Mouse (Mus musculus): Measurements from ENCODE around the gene Dhx40. TPM values are rescaled to one million over a fixed set of nuclear protein-coding genes. Genes with fewer than 3 reads are reported as not detected.
"Not testable (repeated sequence)": the region's sequence is repeated elsewhere in the genome, so short reads cannot be mapped to it uniquely, and the experiment has no call there.

Gene Dhx40
- total RNA-seq, 2 experiments from 2014 or later: 17.8 to 18.0 TPM

DNA sequence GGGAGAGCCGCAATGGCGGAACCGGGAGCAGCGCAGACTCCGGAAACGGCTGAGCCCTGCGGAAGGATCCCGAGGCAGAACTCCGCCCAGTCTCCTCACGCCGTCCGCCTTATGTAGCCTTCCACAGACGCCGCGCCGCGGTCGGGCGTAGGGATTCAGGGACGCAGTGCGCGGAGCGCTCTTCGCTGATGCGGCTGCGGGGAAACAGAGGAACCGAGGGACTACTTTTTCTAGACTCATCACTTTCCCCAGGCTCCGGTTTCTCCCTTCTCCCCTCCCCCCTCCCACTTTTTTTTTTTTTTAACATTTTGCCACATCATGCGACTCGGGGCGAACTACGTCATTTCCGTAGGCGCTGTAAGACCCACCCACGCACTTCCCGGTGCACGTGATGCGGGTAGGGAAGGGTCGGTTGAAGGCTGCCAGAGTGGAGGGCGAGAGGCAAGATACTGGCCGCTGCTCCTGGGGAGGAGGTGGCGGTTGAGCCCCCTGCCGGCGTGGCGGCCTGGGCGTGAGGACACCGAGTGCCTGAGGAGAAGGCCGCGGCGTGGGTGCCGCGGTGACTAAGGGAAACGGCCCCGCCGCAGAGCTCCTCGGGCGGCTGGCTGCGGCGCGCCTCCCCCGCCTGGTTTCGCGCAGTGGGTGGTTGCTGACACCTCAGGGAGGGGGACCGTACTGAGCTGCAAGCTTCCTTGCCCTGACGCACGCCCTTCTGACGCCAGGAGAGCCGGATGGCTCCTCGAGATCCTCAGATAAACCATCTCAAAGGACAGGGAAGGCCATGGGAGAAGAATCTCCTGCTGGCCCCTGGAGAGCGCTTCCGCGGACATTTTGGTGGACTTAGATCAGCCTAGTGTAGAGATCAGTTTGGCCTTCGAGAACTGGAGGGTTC is 49.8 kb downstream of the Dhx40 start, which contains the start of gene Cltc:
Gene Cltc, minus strand, starts transcription at position 86 of the 892 bp plus-strand sequence.
- intact Hi-C loops (cut with DNase I): loop anchor here (2.0 kb wide), 1 partner anchor 25 kb away; no protein-coding TSS in a partner anchor
- DNase-seq (ENCODE audit: low spot score): peak; percentile 95

- intact Hi-C loops (cut with DNase I): loop anchor here (2.0 kb wide), 1 partner anchor 24 kb away; no protein-coding TSS in a partner anchor
- DNase-seq (ENCODE audit: low spot score): no peak
Observed at GRCm38 (mm10) chr11:86757142-86757479, 50.4 kb downstream of the Dhx40 start.

DNA sequence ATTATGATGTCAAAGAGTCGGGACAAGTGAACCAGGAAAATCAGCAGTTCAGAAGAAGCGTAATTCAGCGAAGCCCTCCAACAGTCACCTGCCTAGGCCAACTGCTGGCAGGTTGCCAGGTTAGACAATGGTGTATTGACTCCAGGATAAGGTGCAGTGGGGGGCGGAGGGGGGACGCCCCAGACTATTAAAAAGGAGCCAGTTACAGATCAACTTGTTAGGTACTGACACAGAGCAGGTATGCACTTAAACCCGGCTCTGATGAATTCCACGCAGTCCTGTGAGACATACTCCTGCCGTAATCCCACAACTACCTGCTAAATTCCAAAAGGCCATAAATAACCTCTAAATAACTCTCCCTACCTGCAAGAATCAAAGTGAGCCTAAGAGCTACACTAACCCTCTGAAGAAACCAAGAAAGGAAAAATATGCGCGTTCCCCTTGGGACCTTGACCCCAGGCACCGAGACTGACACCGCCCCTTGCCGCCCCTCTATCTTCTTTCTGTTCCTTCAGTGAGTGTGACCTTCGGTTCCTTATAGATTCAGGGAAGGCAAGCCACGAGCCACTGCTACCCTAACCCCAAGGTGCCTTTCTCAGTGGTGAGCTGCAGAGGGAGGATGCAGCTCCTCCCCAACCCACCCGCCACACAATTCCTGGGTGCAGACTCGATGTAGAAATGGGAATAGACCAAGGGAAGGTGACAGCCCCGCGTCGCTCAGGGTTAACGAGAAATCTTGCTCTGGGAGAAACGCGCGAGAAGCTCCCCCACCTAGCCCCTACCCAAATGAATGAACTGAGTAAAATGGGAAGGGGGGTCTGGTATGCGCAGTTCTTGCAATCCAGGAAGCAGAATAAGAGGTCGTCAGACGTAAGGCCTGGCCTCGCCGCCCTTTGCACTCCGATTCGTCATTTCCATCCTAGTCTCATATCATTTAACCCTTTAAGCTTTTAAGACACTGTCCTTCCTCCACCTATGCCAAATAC is 51.1 kb downstream of the Dhx40 start:
- peak; percentile 34 for DNase-seq (ENCODE audit: low spot score)
- intact Hi-C loops (cut with DNase I): loop anchor here (2.0 kb wide), 1 partner anchor 24 kb away; no protein-coding TSS in a partner anchor

DNA sequence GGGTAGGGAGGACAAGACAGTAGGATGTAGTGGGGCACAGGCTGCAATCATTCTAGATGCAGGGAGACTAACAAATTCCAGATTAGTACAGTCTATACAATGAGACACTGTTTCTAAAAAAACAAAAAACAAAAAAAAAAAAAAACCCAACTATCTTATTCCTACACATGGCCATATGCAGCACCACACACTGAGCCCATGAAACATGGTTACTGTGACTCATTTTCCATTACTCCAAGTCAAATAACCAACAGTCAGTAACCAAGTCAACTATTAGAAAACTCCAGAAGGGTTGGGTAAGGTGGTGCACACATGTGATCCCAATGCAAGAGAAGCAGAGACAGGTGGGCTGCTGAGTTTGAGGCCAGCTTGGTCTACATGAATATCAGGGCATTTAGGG is 55.1 kb downstream of the Dhx40 start:
- intact Hi-C loops (cut with DNase I): no loop called here
- DNase-seq (ENCODE audit: low spot score): no peak

DNA sequence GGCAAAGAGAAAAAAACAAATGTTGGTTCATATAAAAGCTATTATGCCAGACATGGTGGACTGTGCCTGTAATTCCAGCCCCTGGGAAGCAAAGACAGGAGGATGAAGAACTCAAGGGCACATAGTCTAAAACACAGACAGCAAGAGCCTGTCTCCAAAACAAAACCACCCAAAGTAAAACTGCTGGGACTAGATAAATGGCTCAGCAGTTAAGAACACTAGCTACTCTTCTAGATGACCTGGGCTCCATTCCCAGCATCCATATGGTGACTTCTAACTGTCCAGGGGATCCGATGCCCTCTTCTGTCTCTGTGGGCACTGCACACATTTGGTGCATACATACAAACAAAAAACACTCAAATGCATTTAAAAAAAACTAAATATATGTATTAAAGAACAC is 56.5 kb downstream of the Dhx40 start:
- no peak for DNase-seq (ENCODE audit: low spot score)
- intact Hi-C loops (cut with DNase I): no loop called here

DNA sequence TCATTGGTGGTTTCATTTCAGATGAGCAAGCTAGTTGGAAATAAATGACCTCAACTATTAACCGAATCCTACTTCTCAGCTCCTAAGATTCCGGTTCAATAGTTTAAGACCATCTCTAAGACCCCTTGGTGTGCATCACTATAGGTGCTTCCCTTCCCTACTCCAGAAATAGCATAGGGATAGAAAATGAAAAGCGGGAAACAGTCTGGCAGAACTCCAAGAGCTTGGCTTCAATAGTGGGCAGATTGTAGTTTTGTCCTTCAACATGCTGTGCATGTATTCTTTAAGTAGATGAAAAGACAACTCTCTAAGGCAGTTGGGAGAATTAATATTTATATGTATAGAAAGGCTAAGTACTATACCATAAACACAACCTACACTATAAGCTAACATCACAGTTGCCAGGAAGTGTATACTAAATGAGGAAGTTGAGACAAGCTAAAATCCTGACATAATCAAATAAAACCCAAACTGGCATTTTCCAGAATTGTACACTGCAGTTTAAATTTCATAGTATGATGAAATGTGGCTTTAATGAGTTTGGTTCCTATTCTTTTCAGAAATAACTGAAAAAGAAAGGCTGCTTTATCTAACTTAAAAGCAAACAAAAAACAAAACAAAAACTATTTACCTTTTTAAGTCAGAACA is 57.6 kb downstream of the Dhx40 start:
- intact Hi-C loops (cut with DNase I): no loop called here
- no peak for DNase-seq (ENCODE audit: low spot score)

DNA sequence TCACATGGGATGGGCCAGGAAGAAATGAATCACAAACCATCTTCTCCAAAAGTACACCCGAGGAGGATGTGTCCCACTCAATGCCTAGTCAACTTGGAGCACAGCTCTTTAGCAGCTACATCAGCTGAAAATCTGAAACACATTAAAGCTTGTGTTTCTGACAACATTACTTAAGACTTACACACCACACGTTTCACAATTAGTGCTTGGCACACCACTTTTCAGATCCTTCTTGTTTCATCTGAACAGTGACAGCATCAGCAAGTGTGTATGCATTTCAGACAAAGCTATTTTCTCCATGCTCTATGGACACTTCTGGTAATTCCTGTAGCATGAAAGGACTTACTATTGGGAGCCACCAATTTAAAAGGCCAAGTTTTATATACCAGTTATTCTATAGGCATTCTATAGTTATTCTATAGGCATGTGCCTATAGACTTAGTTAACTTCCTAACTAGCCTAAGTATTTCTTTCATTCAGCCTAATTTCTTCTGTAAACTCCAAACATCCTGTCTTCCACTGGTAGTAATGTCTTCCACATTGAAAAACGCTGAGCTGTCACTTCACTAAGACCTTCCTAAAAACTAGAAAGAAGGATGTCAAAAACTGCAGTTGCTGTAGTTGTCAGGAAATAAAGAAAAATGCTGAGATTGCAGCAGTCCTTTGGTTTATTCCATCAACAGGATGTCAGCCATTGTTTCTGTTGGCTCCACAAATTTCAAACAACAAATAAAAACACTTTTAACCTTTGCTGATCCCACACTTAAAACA is 61.7 kb downstream of the Dhx40 start:
- DNase-seq (ENCODE audit: low spot score): no peak
- intact Hi-C loops (cut with DNase I): no loop called here

- DNase-seq (ENCODE audit: low spot score): no peak
- intact Hi-C loops (cut with DNase I): no loop called here
Observed at GRCm38 (mm10) chr11:86742605-86743004, 64.9 kb downstream of the Dhx40 start.

- intact Hi-C loops (cut with DNase I): no loop called here
- no peak for DNase-seq (ENCODE audit: low spot score)
Observed at GRCm38 (mm10) chr11:86741505-86741904, 66.0 kb downstream of the Dhx40 start.

DNA sequence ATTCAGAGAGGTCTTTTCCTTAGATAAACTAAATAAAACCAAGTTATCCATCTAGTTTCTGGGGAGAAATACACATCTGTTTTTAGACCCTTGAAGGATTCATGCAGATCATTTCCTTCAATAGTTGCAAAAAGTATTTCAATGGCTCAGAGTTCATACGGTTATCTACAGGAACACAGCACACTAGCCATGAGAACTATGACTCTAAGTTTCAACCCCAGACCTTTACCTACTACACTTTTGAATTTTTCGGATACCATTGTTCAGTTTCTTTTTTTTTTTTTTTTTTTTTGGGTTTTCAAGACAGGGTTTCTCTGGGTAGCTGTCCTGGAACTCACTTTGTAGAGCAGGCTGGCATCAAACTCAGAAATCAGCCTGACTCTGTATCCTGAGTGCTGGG is 68.1 kb downstream of the Dhx40 start:
- DNase-seq (ENCODE audit: low spot score): no peak
- intact Hi-C loops (cut with DNase I): no loop called here

DNA sequence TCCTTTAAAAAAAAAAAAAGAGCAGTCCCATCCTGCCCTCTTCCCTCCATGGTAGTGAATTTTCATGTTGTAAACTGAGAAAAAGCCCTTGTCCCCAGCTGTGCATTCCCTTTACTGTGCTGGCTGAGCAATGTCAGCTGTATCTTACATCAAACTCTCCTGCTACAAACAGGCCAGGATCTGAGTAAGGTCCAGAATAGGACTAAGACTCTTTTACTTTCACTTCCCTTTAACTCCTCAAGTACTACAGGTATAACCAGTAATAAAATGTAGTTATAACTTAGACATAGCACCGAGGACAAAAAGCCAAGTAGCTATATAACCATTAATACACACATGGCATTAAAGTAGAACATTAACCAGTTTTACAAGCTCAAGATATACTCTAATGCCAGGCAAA is 68.6 kb downstream of the Dhx40 start:
- intact Hi-C loops (cut with DNase I): no loop called here
- DNase-seq (ENCODE audit: low spot score): no peak

- DNase-seq (ENCODE audit: low spot score); intact Hi-C loops (cut with DNase I): not testable (repeated sequence)
Observed at GRCm38 (mm10) chr11:86738308-86738707, 69.2 kb downstream of the Dhx40 start.

GRCm38 (mm10) chr11:86737301-86738000 is 70.1 kb downstream of the Dhx40 start:
- intact Hi-C loops (cut with DNase I): no loop called here
- DNase-seq (ENCODE audit: low spot score): no peak

- no peak for DNase-seq (ENCODE audit: low spot score)
- intact Hi-C loops (cut with DNase I): no loop called here
Observed at GRCm38 (mm10) chr11:86734993-86735392, 72.6 kb downstream of the Dhx40 start.

DNA sequence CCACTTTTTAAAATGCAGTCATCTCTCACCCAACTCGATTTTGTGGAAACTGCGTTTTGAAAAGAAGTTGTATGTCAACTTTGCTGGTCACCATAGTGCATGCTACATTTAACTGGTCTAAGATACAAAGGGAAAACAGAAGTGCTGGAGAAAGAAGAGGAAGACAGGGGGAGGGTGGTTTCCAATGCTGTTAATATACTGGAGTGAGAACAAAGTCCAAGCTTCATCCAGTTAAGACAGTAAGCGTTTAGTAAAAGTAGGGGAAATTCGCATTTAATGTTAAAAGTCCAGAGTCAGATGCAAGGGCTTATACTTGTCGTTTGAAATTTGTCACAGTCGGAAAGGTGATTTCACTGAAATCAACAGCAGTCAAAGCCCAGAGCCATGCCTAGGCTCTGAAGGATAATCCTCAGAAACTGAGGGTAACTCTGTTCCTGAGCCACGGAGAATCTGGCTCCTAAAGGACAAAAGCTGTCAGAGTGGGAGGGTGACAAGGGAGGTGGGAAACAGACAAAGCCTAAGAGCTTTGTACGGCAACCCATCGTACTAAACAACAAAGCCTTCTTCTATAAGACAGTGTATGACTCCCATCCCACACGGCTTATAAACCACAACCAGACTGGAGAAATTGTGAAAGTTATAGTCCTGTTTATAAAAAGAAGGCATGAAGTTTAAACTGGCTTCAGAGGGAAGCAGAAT is 73.2 kb downstream of the Dhx40 start:
- no peak for DNase-seq (ENCODE audit: low spot score)
- intact Hi-C loops (cut with DNase I): no loop called here

DNA sequence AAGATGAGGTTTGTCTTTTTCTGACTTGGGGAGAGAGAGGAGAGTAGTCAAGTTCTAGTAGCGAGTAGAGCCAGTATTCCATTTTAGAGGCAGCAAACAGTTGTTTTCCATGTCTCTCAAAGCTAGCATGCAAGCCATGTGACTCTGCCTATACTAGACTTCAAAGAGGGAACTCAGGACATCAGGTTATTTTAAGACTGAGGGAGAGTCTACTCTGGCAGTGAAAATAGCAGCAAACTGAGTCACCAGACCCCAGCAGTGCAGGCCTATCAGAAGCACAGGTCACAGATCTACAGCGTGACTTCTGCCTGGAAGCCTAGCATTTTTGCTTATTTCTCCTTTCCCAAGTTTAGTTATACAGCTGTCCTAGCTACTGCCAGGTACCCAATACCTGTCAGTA is 76.1 kb downstream of the Dhx40 start:
- no peak for DNase-seq (ENCODE audit: low spot score)
- intact Hi-C loops (cut with DNase I): no loop called here

- DNase-seq (ENCODE audit: low spot score): no peak
- intact Hi-C loops (cut with DNase I): no loop called here
Observed at GRCm38 (mm10) chr11:86725607-86726006, 81.9 kb downstream of the Dhx40 start.

DNA sequence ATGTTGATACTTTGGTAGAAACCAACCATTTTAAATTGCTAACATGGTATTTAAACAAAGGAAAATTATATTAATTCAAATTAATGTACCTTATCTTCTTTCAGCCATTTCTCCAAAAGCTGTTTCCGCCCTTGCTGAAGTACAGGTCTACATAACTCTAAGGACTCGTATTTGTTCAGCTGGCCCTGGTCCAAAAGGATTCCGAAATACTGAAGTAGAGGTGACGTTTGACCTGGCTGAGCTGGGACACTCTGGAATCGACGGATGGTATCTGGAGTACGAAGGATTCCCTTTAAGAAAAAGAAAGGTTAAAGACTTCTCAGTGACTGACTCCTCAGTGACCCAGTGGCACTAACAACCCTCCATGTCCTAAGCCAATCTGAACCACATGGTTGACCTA is 82.6 kb downstream of the Dhx40 start:
- intact Hi-C loops (cut with DNase I): no loop called here

More for the DNA sequence above, 82.6 kb downstream of the Dhx40 start:
- no peak for DNase-seq (ENCODE audit: low spot score)
